Mouse (Mus musculus) thymus, postnatal 4 days (tissue): ENCODE measurements around the gene Gsx2.

Source experiments
- DNase-seq: peaks from one replicate; pipeline ENCODE4 v3.0.0; 2021

Gsx2 gene

DNA sequence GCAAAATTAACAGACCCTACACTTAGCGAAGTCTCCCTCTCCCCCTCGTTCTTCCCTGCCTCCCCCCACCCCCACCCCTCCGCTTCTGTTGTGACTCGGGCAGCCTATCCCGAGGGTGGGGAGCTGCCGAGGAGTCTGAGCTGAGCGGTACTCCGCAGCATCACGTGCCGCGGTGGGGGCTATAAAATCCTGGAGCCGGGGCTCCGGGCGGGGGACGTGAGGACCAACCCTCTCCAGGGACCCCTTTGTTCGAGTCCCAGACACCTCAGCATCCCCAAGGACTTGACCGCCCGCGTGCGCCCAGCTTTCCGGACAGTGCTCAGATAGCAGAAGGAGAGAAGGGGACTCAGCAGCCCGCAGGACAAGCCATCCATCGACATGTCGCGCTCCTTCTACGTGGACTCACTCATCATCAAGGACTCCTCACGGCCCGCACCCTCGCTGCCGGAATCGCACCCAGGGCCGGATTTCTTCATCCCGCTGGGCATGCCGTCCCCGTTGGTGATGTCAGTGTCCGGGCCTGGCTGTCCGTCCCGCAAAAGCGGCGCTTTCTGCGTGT lies at the start of gene Gsx2:
TSS of gene Gsx2 (plus strand) at position 219 of the 559 bp plus-strand sequence.
- DNase-seq, result no peak

- DNase-seq, result no peak
These were observed 39.9 kb upstream of the Gsx2 start for GRCm38 (mm10) chr5:75035475-75035874.

DNA sequence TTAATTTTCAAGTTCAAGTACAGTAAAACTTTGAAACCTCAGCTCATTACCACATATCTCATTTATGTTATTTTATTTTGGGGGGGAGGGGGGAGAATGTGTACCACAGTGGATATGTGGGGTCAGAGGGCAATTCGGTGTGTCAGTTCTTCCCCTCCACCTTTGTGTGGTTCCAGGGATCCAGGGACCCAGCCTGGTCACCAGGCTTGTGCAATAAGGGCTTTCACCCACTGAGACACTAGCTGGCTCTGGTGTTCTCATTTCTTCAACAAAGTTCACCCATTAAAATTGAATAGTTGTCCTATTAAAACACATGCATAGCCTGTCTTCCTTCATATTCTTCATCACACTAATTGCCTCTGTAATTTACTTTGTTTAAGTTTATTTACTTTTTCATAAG lies 36.1 kb upstream of the Gsx2 start:
- no peak for DNase-seq

- no peak for DNase-seq
These were observed 32.4 kb upstream of the Gsx2 start for GRCm38 (mm10) chr5:75043011-75043445.

- DNase-seq, result no peak
These were observed 31.6 kb upstream of the Gsx2 start for GRCm38 (mm10) chr5:75043621-75044301.

- DNase-seq, result peak; percentile 91
These were observed 31.0 kb upstream of the Gsx2 start, which contains the start of gene Chic2 for GRCm38 (mm10) chr5:75044310-75044904. Chic2 (minus strand) TSS chr5:75044774.

DNA sequence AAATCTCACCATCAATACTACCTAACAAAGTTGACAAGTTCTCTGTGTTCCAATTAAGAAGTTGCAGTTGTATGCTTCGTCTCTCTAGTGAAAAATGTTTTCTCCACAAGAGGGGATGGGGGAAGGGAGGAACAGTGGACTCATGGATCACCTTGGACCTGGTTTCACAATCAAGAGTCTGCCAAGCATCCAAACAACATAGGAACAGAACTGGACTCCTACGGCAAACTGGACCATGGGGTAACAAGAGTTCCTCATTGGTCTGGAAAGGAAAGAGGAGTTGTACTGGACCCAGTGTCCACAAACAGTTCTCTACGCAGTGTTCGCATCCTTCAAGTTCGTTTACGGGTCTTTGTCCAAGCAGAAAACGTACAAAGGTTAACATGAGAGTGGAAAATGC lies 30.0 kb upstream of the Gsx2 start:
- no peak for DNase-seq

DNA sequence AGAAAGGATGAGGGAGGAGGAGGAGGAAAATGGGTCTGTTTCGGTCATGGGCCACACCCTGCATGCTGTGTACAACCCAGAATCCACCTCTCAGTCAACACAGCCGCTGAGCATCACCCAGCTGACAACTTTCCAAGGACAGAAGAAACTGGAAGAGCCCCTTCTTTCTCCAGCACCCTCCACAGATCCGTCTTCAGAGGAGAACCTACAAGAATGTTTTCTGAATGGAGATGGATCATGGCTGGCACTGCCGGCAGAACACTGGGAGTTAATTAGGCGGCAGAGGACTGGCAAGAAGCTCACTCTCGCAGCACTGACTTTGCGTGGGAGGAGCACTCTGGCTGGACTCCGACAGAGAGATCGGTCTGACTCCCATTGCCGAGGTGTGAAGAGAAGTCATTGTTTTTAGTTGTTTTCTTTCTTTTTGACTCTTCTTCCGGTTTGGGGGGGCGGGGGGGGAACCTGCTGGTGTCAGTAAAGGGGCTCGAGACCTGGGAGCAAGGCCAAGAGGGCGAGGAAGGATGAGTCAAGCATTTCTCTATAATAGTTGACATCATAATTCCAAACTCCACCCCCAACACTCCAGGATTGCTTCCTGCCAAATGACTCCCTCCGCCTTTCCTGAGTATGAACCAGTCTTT lies 28.6 kb upstream of the Gsx2 start:
- DNase-seq, result no peak

GRCm38 (mm10) chr5:75051109-75051508 lies 24.3 kb upstream of the Gsx2 start:
- DNase-seq, result no peak

GRCm38 (mm10) chr5:75063177-75063576 lies 12.2 kb upstream of the Gsx2 start:
- DNase-seq, result no peak

- peak; percentile 39 for DNase-seq
These were observed 8.7 kb upstream of the Gsx2 start for GRCm38 (mm10) chr5:75066715-75067114.

- peak; percentile 90 for DNase-seq
These were observed 8.2 kb upstream of the Gsx2 start for GRCm38 (mm10) chr5:75067125-75067756.

- DNase-seq, result no peak
These were observed 5.3 kb upstream of the Gsx2 start for GRCm38 (mm10) chr5:75070132-75070531.

DNA sequence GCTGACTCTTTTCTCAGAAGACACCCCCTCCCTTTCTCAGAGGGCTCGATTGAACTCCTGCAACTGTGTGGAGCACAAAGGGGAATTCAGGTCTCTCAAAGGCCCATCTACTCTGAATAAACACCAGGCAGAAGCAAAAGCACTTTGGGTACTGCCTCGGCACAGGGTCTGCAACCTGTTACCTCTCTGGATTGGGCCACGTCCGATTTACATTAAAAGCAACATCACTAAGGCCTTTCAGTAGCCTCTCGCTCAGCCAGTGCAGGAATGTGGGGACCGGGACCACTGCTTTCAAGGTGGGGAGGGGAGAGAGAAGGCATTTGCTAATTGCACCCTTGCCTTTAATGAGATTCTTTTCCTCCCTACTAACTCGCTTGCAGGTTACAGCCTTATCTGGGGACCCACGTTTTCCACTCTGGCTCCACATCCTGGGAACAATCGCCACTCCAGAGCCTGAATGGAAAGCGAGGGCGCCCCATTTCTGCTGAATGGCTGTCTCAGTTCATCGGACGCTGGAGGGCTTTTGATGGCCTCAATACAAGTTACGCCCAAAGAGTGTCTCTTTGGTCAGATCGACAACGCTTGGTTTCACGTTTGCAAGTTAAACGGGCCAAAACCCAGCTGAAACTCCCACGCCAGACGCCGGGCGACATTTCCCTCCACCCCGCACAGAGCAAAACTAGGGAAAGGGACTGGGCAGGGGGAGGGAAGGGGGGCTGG lies 4.6 kb upstream of the Gsx2 start:
- no peak for DNase-seq

- no peak for DNase-seq
These were observed 3.5 kb upstream of the Gsx2 start for GRCm38 (mm10) chr5:75071951-75072350.

- no peak for DNase-seq
These were observed 2.9 kb upstream of the Gsx2 start for GRCm38 (mm10) chr5:75072532-75072931.

DNA sequence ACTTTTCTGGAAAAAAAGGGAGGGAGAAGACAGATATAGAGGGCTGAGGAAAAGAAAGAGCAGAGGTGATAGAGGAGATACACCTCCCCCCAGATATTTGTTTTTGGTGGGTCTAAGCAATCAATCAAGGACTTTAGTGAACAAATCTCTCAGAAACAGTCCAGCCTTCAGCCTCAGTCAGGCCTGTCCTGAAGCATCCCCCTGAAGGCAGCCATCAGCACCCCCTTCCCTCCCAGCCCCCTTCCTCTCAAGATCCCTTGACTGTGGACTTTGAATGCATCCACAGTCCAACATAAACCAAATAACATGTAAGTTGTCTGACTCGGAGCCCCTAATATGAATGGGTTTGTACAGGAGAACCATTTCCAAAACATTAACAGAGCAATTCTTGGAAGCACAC lies 2.2 kb upstream of the Gsx2 start:
- no peak for DNase-seq

DNA sequence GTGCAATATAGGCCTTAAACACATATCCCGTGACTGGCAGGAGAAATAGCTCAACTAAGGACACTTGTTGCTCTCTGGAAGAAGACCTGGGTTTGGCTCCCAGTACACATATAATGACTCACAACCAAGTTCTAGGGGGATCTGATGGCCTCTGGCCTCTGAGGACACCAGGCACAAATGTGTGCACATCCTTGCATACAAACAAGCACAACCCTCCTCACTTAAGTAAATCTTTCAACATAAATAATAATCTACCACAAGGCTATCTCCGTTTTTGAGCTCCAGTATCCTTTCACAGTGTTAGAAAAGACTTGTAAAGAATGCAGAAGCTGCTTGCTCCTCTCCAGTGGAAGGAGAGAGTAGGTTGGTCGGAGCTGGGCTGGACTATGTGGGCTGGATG lies 1.7 kb upstream of the Gsx2 start:
- DNase-seq, result no peak

DNA sequence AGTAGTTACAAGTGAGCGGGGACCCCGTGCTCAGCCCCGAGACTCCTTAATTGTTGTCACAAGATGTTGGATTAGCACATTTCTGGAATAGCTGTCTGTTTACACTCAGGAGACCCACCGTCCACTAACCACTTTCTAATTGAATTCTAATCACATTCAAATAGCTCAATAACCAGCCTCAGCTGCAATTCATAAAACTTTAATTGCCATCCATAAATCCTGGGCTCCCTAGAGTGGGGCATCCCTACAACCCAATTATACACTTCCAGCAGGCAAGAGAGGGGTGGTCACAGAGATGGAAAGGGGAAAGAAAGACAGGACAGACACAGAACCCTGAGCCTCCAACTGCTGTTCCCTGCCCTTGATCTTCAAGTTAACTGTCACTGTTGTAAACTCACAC lies 1.3 kb upstream of the Gsx2 start:
- no peak for DNase-seq

- no peak for DNase-seq
These were observed 641 bp upstream of the Gsx2 start for GRCm38 (mm10) chr5:75074537-75075382.

- no peak for DNase-seq
These were observed 1.1 kb downstream of the Gsx2 start for GRCm38 (mm10) chr5:75076326-75077050.
